Mouse (Mus musculus) brain, embryonic 14.5 days (tissue): ENCODE measurements around the gene Zgpat.

ENCODE experiments used
- CTCF ChIP-seq: fragments of 200-500 bp; IDR thresholded peaks from 2 replicates; pipeline ENCODE4 v1.5.1; 2012; ENCODE audit warnings: inconsistent platforms, mild to moderate bottlenecking, moderate library complexity, borderline replicate concordance; ENCODE audit not compliant: insufficient read depth, insufficient read length; ENCODE audit errors: extremely low read depth
- POLR2A ChIP-seq: fragments of 200-500 bp; IDR thresholded peaks from 2 replicates; pipeline ENCODE4 v1.6.1; 2012; ENCODE audit warnings: mild to moderate bottlenecking, inconsistent platforms, borderline replicate concordance; ENCODE audit not compliant: poor library complexity, insufficient read depth, insufficient read length, severe bottlenecking; ENCODE audit errors: extremely low read depth

DNA sequence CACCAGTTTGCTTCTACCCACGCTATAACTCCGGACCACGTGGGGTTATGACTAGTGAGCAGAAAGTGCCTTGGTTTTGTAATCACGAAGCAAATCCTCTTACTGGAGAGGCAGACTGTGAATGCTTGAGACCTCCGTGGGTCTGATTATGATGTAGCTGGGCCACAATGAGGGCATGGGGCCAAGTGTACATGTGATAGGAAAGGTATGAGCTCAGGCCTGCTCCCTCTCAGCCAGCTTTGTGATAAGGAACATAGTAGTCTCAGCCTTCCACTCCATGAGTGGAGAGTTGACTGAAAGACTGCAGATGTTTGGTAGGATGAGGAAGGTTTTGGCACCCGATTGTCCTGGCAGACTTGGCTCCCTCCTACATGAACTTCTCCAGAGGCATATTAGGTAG, 22.0 kb upstream of the Zgpat start:
- TF ChIP-seq CTCF (no peak), POLR2A (no peak)
